Mouse (Mus musculus) kidney, postnatal 4 days (tissue): Measurements from ENCODE around the gene Dnajc3.
A peak's percentile ranks its signal among the peaks of the same experiment; 100 is the strongest.

ENCODE experiments used
- DNase-seq, 2 experiments: peaks; one replicate each; pipeline ENCODE4 v3.0.0; 2021; ENCODE audit warnings: mixed read lengths in 2 of 2

Gene Dnajc3

DNA sequence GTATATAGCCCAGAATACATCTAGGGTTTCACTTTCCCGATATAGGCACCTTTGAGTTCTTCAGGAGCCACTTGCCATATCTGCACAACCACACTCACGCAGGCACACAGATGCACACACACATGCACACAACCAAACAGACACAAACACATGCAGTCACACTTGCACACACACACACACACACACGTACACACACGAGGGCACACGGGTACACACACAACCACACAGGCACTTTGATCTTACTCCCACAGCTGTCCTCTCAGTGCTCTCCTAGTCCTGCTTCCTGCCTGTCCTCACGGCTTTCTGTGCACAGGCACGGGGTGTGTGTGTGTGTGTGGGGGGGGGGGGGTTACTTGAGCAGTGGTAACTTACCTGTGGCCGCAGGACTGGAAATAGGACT lies 4.8 kb upstream of the Dnajc3 start:
- no peak for DNase-seq

DNA sequence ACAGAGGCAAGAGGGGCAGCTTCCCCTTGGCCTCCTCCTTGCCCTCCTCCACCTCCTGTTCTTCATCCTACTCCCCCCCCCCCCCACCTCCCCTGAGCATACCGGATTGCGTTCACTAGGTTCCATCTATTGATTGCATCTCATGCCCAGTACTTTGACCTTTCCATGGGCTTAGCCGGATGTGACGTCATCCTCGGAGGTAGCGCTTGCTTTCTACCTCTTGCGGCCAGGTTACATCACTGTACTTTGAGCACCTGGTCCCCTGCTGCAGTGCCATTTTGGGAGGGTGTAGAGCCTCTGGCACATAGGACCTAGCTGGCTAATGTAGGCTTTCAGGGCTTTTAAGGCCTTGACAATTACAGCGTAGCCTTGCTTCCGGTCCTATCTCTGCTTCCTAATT lies 3.1 kb upstream of the Dnajc3 start:
- DNase-seq: no peak

DNA sequence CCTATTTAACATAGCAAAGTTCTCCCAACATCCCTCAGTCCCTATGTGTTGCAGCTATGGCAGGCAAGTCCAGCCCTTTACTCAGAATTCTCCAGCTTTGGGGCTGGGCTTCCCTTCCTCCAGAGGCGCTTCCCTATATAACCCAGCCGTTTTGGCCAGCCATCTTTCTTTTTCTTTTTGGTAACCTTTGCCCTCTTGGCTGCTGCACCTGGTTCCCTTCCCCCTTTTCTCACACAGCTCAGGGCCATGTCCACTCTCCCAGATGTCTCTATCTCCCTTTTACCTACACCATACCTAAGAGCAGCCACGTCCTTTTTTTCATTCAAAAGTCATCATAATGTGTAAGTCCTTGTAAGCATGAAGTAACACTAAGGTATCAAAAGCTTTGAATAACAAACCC lies 1.5 kb upstream of the Dnajc3 start:
- no peak for DNase-seq

DNA sequence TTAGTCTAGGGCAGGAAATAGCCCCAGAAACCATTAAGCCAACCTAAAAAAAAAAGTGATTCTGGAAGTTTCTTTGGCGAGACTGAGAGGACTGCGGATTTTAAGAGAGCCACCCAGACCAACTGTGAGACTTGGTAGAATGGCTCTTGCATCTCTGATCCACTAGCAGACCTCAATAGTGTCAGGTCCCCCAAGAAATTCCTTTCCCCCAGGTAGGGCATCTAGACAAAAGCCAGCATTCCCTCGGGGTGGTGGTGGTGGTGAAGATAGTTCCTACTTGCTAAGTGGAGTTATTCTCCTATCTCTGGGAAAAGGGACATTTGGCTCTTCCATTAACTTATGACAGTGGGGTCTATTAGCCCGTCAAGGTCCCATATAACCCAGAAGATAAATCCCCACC lies 824 bp upstream of the Dnajc3 start:
- DNase-seq: no peak

DNA sequence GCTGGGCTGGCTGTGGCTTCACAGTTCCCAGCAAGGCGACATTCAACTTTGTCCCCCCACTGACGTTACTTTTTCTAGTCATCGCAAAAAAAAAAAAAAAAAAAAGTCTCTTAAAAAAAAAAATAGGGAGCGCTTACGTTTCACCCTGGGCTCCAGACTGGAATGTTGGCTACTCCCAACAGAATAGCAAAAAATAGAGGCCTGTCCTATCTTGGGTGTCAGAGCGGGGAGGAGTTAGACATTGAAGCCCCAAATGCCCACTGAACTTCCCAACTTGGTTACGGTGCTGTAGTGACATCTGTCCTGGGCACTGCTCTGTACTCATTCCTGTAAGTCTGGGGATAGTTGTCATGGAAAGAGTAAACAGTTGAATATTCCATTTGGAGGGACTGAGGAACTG lies 775 bp downstream of the Dnajc3 start:
- DNase-seq: no peak

DNA sequence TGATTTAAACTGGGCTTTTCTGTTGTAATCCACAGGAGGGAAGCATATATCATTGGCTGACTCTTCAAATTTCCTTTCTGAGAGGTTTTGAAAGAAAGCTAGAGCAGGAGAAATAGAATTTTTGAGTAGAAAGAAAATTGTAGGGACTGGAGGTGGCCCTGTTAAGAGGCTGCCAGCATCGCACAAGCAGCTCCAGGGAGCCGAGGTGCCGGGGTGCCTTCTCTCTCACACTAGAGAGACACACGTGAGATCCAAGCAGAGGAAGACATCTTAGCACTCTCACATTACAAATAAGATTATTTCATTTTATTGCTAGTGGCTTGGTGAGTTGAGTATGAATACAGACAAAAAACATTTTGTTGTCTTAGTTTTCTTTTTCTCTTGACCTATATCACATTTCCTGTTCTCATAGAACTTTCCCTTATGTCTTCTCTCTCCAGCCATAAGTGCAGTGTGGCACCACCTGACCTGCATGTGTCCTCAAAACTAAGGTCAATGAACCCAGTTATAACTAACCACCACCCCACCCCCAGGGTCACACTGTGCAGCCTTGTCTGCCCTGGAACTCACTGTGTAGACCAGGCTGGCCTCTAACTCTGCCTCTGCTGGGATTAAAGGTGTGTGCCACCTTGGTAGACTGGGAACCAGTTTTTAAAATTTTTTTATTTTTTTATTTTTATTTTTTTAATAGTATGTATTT lies 3.2 kb downstream of the Dnajc3 start:
- DNase-seq: no peak

DNA sequence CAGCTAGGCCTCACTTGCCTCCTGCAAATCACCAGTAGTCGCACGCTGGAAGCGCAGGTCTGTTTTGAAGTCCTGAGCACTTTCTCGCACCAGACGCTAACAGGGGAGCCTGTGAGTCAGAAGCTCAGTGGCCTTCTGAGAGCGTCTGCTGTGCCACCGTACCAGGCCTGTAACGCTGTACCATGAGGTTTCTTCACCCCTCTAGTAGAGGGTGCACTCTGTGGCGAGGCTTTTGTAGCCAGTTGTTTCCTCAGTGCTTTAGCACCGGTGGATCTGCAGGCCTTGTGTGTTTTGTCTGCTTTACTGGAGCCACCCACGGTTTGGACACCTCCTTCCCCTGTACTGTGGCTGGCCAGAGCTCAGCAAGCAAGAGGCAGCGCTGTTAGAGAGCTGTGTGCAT lies 4.3 kb downstream of the Dnajc3 start:
- DNase-seq: no peak

DNA sequence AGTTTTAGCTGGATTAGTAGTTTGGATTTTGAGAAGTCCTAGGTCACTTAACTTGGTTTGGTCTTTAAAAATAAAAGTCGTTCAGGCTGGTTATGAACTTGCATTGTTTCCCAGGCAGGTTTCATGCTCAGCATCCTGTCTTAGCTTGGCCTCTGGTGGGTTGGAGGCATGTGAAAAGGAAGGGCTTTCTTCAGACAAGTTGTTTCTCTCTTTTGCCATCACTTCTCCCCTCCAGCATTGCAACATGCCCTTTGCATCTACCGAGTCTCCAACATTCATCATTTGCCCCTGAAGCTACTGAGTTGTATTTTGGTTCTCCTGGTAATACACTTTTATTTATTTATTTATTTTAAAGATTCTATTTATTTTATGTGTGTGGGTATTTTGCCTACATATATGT lies 6.9 kb downstream of the Dnajc3 start:
- DNase-seq: no peak

DNA sequence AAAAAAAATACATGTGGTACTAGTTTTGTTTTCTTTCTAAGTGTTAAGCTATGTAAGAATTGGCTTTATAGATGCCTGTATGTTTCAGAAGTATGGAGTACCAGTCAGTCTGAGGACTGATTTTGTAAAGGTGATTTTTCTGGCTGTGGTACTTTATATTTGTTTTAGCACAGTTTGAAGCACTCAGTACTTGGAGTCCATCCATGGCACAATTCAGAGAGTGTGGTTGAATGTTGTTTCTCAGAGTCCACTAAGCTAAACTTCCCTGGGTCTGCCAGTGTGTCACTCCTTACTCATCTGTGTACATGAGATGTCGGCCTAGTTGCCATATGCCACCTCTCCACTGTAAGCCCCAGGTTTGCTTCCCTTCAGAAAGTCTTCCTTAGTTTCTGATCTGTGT lies 11.1 kb downstream of the Dnajc3 start:
- DNase-seq: no peak

DNA sequence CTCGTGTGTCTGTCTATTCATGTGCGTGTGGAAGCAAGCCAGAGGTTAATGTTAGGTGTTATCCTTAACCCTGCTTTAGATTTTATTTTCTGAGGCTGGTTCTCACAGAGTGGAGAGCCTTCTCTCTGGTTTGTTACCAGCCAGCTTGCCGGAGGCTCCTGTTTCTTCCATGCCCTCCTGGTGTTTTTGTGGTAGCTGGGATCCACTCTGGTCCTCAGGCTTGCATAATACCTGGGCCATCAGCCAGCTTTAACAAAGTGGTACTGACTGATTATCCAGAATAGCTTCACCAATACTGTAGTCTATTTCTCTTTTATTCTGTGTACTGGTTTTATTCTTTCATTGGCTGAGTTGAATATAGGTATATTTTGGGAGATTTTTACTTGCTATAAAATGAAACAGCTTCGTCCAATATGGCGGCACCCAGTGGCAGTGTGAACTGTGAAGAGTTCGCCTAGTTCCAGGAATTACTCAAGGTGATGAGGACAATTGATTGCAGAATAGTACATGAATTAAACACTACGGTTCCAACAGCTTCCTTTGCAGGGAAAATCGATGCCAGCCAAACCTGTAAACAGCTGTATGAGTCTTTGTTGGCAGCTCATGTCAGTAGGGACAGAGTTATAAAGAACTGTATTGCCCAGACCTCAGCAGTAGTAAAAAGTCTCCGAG lies 14.3 kb downstream of the Dnajc3 start:
- no peak for DNase-seq

DNA sequence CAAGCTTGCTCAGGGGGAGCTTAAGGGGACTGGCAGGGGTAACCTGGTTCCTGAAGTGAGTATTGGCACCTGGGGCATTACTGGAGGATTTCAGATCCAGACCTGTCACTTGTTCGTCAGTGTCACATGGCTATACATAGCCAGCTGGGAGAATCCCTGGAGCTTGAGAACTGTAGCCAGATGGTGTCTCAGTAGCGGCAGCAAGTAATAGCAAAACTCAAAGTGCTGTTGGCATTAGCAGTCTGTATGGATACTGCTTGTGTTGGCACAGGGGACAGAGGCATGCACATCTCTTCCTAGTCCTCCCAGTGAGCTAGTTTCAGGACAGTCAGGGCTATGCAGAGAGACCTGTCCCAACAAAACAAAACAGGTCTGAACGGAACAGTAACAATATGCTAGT lies 20.2 kb downstream of the Dnajc3 start:
- no peak for DNase-seq

DNA sequence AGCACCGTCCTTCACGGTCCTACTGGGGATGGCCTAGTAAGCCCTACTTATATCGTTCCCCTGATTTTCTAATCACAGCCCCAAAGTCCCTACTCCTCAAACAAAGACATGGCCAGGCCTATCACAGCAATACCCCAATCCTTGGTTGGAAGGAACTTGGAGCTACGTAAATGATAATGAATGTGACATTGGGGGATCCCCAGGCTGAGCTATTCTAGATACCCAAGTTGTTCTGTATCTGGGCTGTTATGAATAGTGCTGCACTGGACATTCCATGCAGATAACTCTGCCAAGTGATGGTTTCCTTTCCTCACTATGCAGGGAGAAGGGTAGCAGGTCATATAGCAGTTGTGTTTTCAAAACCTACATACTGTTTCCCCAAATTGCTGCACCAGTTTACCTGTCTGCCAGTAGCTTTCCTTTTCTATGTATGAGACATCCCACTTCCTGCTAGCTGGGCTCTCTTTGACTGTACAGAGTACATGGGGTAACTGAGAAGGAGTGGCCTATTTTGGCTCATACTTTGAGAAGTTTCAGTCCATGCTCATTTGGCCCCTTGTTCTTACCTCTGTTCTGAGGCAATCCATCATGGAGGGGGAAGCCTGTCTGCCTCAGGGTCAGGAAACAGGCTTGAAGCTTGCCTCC lies 27.7 kb downstream of the Dnajc3 start:
- DNase-seq: no peak

DNA sequence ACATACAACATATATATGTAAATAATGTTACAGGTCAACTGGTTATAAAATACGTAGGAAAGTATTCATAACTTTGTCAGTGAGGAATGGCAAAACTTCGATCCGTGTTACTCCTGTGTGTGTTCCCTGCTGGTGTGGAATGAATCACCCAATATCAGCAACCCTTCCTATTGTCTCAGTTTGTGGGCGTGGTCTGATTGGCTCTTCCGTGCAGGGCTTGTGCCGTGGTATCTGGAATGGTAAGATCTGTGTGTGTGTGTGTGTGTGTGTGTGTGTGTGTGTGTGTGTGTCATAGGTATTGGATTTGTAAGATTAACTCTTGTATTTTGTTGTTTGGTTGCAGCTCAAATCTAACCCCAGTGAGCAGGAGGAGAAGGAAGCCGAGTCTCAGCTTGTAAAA lies 29.9 kb downstream of the Dnajc3 start:
- DNase-seq: no peak

DNA sequence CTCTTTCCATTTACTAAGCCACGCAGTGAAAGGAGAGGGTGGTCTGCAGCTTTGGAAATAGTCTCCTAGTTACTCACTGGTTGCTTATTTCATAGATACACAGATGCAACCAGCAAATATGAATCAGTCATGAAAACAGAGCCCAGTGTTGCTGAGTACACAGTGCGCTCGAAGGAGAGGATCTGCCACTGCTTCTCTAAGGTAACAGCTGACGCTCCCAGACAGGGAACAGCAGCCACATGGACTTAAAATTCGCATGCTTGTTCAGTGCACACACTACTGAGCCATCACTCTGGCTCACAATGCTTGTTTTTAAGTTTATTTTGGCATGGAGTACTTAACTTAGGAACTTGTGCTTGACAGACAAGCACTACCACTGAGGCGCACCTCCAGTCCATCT lies 34.5 kb downstream of the Dnajc3 start:
- no peak for DNase-seq

DNA sequence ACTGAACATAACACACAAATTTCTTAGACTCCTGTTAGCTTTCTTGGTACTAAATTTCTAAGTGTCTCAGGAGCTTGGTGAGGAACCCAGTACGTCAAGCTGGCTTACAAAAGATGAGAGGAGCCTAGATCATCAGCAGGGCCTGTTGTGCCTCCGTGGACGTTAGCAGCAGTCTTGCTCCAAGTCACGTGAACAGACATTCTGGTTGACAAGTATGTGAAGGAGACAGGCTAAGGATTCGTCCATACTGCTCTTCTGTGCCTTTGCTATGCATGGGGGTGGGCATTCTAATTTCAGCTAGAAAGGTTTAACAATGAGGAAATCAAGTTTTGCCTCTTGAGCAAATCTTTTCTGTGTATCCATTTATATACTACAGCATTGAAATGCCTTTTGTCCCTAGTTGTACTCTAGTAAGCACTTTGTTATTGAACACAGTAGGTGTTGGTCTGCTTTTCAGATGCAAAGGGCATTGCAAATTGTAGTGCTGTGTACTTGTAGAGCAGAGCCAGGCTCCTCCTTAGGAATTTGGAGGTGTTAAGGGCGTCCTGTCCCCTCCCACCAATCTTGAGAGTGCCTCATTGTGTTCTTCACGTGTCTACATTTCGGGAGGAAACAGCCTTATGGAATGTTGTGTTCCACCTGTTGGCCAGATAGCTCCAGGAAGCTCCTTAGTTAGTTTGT lies 39.5 kb downstream of the Dnajc3 start:
- no peak for DNase-seq

DNA sequence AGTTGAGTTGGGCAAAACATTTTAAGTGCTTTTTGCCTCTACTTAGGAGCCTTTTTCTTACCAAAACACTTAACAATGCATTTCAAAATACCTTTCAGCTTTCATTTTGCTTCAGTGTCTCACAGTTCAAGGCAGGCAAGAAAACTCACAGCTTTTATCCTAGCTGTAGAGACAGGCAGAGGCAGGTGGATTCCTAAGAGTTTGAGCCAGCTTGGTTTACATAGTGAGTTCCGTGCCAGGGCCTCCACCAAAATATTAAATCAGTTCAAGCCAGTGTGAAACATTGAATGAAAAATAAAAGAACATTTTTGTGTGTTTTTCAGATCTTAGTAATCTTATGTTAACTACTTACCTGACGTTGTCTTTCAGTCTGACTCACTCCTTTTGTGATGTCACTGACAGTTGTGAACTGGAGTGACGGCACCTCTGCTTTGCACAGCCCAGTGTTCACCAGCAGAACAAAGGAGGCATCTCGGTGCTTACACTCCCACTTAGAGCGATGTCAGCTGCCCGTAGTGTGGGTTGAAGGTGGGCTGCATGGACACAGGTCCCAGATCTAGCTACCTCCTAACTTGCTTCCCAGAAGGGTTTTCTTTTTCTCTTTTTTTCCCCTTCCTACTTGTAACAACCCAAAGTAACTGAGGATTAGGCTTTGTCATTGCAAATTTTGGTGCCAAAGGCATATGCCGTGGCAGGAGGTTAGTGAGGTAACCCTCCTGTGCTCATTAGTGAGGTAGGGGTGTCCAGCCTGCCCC lies 42.0 kb downstream of the Dnajc3 start:
- DNase-seq: no peak

DNA sequence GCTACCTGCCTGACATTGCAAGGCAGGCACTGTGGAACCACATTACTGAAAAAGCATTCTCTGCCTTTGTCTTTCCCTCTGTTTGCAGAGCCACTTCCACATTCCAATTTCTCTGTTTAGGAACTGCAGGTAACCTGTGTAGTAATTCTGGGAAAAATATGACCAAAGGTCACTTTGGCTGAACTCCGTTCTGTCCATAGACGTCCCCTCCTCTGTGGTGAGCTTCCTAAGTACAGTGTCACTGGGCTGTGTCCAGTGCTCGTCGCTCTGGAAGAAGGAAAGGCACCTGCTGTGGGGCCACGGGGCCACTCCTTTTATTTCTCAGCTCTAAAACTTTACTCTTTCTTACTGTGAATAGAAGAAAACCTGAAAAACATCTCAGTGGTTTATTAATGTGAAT lies 42.6 kb downstream of the Dnajc3 start:
- no peak for DNase-seq

DNA sequence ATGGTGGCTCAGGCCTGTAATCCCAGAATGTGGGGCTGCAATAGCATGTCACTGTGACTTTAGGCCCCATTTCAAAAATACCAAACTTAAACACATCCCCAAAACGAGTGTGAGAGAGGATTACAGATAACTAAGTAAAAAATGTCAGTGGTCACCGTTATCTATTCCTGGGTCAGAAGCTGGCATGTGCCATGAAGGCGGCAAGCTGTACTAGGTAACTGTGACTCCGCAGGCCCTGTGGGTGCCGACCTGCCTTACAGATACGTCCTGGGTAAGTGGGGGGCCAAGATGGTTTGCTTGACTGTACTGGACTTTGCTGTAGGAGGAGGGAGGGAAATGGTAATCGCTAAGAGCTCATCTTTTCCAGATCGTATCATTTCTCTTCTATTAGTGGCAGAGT lies 43.1 kb downstream of the Dnajc3 start:
- no peak for DNase-seq

DNA sequence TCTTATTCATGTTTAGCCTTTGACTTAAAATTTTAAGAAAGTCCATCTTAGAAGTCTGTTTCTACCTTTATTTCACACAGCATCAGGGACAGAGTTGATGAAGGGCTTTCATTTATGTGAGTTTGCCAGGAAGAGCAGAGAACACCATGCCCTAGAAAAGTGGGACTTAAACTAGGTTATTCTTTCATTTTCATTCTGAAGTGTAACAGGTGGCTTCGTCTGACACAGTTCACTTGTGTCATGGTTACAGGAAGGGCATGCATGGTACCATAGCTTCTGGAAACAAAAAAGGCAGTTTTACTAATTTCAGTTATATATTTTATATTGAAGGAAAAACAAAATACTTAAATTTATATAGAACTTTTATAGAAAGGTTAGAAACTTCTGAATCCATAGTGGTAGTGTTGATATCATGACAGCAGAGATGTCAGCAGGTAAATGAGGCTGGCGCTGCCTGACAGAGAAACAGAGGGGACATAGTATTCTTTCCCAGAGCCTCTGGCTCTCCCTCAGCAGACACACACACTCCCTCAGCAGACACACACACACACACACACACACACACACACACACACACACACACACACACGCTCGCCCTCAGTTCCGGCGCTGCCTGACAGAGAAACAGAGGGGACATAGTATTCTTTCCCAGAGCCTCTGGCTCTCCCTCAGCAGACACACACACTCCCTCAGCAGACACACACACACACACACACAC lies 44.1 kb downstream of the Dnajc3 start:
- peak; percentile 25 for DNase-seq

DNA sequence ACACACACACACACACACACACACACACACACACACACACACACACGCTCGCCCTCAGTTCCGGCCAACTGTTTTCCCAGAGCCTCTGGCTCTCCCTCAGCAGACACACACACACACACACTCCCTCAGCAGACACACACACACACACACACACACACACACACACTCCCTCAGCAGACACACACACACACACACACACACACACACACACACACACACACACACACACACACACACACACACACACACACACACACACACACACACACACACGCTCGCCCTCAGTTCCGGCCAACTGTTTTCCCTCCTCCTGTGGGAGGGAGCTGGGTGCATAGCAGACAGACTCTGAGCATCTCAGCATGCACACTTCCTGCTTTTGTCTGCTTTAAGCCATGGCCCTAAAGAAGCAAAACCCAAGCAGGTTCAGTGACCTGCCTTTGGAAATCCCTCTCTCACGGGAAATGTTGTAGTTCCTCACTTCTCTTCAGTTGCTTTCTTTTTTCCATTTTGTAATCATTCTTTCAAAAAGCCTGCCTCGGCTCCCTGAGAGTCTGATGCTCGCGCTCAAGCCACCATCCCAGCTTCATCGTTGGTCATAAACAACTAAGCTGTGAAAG lies 44.8 kb downstream of the Dnajc3 start:
- DNase-seq: peak; percentile 42 to 49

DNA sequence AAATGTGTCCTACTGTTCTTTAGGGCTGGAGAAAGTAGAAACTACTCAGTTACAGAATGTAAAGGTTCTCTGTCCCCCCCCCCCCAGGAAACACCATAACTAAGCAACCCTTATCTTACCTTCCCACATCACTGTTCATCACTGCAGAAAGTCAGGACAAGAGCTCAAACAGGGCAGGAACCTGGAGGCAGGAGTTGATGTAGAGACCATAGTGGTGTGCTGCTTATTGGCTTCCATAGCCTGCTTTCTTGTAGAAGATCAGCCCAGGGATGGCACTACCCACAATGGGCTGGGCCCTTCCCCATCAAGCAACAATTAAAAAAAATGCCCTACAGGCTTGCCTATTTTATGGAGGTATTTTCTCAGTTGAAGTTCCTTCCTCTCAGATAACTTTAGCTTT lies 45.6 kb downstream of the Dnajc3 start:
- no peak for DNase-seq

DNA sequence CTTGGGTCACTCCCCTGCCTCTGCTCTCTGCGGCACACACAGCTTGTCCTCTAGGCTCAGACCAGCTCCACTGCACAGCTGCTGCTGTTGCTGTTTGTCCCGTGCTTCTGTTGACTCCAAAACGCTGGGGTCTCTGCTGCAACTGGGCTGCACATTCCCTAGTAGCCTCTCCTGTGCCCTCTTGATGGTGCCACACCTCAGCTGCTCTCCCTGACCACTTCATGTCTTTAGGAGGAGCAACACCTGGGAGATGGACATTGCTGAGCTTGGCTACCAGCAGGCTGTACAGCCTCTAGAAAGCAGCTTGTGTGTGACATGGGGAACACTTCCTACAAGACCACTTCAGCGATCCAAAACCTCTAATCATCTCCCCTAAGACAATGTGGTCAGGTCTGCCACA lies 46.4 kb downstream of the Dnajc3 start:
- no peak for DNase-seq
